Mouse (Mus musculus): ENCODE measurements around the gene Mlec. TPM values are rescaled to one million over a fixed set of nuclear protein-coding genes. Genes with fewer than 3 reads are reported as not detected.

Gene Mlec
- 36.6 and 37.5 TPM in 2 replicates for polyA plus RNA-seq (2014; fragmentation: Nextera tagmentation; extraction: Ambion mirVana)

DNA sequence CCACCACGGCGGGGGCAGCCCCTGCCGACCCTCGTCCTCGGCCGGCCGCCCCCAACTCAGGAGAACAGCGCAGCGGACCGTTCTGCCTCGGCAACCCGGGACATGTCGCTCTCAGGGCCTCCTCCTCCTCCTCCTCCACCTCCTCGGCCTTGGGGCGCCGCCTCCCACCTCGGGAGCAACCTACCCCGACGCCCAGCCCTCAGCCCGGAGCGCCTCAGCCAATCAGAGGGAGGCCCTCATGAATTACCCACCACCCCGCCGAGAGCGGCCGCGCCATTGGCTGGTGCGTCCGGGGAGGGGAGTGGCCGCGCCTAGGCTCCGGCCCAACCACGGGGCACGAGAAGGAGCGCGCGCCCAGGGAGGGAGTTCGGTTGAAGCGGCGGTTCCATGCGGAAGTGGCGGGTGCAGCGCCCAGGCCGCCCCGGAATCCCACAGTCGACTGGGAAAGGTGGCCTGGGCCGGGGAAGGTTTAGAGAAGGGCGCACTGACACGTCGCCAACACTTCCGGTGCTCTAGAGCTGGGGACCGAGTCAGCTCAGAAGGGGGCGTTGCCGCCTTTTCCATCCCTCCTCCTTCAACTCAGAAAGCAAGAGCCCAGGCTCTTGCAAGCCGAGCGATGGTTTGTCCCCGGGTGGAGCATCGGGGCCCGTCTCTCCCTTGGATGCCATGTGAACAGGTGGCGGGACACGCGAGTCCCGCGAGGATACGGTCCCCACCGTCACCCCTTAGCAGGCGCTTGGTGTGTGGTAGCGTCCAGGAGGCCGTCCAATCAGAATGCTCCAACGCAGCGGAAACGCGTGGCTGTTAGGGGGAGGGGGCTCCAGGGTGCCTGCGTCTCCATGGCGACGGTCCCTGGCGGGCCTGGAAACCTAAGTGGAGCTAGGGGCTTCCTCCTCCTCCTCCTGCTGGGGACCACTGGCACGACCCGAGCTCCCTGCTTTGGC lies at the start of gene Mlec:
Gene Mlec, minus strand, starts transcription at position 140 of the 944 bp plus-strand sequence.
- ATAC-seq (replicated peaks; ENCODE audit: insufficient number of reproducible peaks, low FRiP score, low TSS enrichment, low read depth) = peak; percentile 98
- WGBS = under 1% methylated on average over 74 of the region's 78 CpGs
- Histone ChIP-seq H3K27ac (replicated peaks; ENCODE audit: low read depth, low read length) (peak within 1 kb of the TSS; percentile 95), H3K36me3 (replicated peaks; ENCODE audit: control insufficient read depth, insufficient read depth, low read depth, low read length) (no peaks in the 10 kb centered on the region), H3K4me1 (ENCODE audit: control insufficient read depth, insufficient read depth, low read length) (peaks cover 3% of the 10 kb centered on the region), H3K9me3 (replicated peaks; ENCODE audit: control insufficient read depth, low read length) (no peaks in the 10 kb centered on the region), H3K9ac (replicated peaks; ENCODE audit: low read length) (peak within 1 kb of the TSS; percentile 89), H3K4me3 (ENCODE audit: low read depth, low read length) (peak within 1 kb of the TSS; percentile 97), H3K4me2 (ENCODE audit: low read depth, low read length) (peak within 1 kb of the TSS; percentile 79), H3K27me3 (ENCODE audit: control insufficient read depth, insufficient read depth, low read length) (no peaks in the 10 kb centered on the region)
- peak; percentile 99 for DNase-seq (ENCODE audit: low spot score)

DNA sequence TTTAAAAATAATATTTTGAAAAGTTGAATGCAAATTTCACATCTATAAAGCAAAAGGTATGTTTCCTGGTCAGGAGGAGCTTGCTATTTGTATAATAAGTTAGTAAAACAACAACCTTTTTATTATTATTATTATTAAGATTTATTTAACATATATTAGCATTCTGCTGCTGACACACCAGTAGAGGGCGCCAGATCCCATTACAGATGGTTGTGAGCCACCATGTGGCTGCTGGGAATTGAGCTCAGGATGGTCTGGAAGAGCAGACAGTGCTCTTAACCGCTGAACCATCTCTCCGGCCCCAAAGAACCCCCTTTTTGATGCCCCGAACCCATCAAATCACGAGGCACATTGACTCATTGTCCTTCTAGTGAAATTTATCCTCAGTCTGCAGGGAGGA lies 49.3 kb upstream of the Mlec start:
- no peak overlapping the region for H3K4me2 ChIP-seq (ENCODE audit: low read depth, low read length)
- 64% methylated on average over 5 of the region's 5 CpGs for WGBS
- no peaks in the 10 kb centered on the region for H3K9me3 ChIP-seq (replicated peaks; ENCODE audit: control insufficient read depth, low read length)
- no peak overlapping the region for H3K9ac ChIP-seq (replicated peaks; ENCODE audit: low read length)
- H3K4me1 ChIP-seq (ENCODE audit: control insufficient read depth, insufficient read depth, low read length) = peaks cover 3% of the 10 kb centered on the region; the same call in 1 of the 2 replicates
- no peaks in the 10 kb centered on the region for H3K36me3 ChIP-seq (replicated peaks; ENCODE audit: control insufficient read depth, insufficient read depth, low read depth, low read length)
- H3K27ac ChIP-seq (replicated peaks; ENCODE audit: low read depth, low read length) = no peak overlapping the region
- no peak overlapping the region for H3K4me3 ChIP-seq (ENCODE audit: low read depth, low read length)
- ATAC-seq (replicated peaks; ENCODE audit: insufficient number of reproducible peaks, low FRiP score, low TSS enrichment, low read depth) (no peak), DNase-seq (ENCODE audit: low spot score) (no peak)
- H3K27me3 ChIP-seq (ENCODE audit: control insufficient read depth, insufficient read depth, low read length) = no peaks in the 10 kb centered on the region

DNA sequence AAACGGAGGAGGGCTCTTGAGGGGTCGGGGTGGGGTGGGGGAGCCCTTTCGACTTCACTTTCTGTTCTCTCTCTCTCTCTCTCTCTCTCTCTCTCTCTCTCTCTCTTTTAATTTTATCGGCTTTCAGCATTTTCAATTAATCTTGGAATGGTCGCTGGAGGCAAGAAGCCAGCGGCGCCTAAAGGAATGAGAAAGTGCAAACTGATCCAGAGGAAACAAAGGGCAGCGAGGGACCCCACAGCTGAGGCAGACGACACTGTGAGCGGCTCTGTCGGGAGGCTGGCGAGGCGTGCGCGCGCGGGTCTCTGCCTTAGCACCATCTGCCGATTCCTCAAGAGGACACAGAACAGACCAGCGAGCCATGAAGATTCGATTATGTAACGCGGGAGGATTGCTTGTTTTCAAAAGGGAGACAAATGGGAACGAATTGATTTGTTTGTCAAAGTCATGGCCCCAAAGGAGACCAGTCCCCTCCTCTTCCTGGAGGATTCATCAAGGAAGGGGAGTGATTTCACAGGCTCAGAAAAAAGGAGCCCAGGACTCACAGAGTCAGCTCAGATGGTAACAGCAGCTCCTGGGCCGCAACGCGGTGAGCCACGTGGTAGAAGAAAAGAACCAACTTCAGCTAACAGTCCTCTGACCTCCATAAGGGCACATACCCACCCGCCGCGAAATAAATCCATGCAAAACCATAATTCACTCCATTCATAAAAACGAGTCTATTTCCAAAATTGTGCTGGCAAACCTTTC lies 46.8 kb upstream of the Mlec start:
- Histone ChIP-seq H3K9me3 (replicated peaks; ENCODE audit: control insufficient read depth, low read length) (no peaks in the 10 kb centered on the region), H3K9ac (replicated peaks; ENCODE audit: low read length) (peak overlapping the region; percentile 51), H3K36me3 (replicated peaks; ENCODE audit: control insufficient read depth, insufficient read depth, low read depth, low read length) (no peaks in the 10 kb centered on the region), H3K4me3 (ENCODE audit: low read depth, low read length) (peak overlapping the region; percentile 14), H3K4me1 (ENCODE audit: control insufficient read depth, insufficient read depth, low read length) (peaks cover 3% of the 10 kb centered on the region; the same call in 1 of the 2 replicates), H3K4me2 (ENCODE audit: low read depth, low read length) (peak overlapping the region; percentile 46), H3K27me3 (ENCODE audit: control insufficient read depth, insufficient read depth, low read length) (no peaks in the 10 kb centered on the region), H3K27ac (replicated peaks; ENCODE audit: low read depth, low read length) (no peak overlapping the region)
- 5% methylated on average over 31 of the region's 31 CpGs for WGBS
- ATAC-seq (replicated peaks; ENCODE audit: insufficient number of reproducible peaks, low FRiP score, low TSS enrichment, low read depth) (peak; percentile 84), DNase-seq (ENCODE audit: low spot score) (peak; percentile 71)

DNA sequence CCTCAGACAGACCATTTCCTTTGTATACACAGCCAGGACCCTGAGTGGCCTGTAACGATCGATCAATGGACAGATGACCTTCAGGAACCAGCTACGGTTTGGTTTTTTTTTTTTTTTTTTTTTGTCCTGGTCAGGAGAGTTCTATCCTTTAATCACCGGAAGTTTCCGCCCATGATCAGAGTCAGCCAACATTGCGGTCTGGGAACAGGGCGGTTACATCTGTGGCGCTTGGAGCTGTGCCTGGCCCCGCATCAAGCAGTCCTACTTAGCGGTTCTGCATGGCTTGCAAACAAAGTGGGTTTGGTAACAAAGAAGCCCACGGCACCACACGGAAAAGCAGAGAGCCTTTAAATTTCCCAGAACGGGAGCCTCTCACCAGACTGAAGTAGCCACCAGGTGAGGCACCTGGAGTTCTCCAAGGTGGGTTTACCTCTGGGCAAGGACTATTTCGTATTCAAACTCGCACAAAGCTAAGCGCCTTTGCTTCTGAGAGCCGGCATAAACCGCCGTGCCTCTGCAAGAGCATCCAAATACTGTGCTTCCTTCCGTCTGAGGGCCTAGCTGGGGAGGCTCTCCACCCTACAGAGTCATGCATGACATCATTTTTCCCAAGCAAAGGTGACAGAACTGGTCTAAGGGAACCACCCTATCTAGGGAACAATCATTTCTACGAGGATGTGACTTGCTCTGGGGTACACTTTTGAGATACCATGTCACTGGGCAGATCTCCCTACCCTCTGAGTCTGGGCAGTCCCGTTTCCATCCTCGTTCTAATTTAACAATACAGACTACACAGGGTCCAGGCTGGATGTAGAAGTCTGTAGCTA lies 46.0 kb upstream of the Mlec start:
- WGBS = 13% methylated on average over 23 of the region's 23 CpGs
- Histone ChIP-seq H3K4me2 (ENCODE audit: low read depth, low read length) (peak overlapping the region; percentile 46), H3K4me1 (ENCODE audit: control insufficient read depth, insufficient read depth, low read length) (peaks cover 3% of the 10 kb centered on the region; the same call in 1 of the 2 replicates), H3K4me3 (ENCODE audit: low read depth, low read length) (peak overlapping the region; percentile 14), H3K36me3 (replicated peaks; ENCODE audit: control insufficient read depth, insufficient read depth, low read depth, low read length) (no peaks in the 10 kb centered on the region), H3K9ac (replicated peaks; ENCODE audit: low read length) (peak overlapping the region; percentile 51), H3K27me3 (ENCODE audit: control insufficient read depth, insufficient read depth, low read length) (no peaks in the 10 kb centered on the region), H3K27ac (replicated peaks; ENCODE audit: low read depth, low read length) (no peak overlapping the region), H3K9me3 (replicated peaks; ENCODE audit: control insufficient read depth, low read length) (no peaks in the 10 kb centered on the region)
- peak; percentile 31 for DNase-seq (ENCODE audit: low spot score)
- peak; percentile 67; the same call in 1 of the 2 replicates for ATAC-seq (replicated peaks; ENCODE audit: insufficient number of reproducible peaks, low FRiP score, low TSS enrichment, low read depth)

DNA sequence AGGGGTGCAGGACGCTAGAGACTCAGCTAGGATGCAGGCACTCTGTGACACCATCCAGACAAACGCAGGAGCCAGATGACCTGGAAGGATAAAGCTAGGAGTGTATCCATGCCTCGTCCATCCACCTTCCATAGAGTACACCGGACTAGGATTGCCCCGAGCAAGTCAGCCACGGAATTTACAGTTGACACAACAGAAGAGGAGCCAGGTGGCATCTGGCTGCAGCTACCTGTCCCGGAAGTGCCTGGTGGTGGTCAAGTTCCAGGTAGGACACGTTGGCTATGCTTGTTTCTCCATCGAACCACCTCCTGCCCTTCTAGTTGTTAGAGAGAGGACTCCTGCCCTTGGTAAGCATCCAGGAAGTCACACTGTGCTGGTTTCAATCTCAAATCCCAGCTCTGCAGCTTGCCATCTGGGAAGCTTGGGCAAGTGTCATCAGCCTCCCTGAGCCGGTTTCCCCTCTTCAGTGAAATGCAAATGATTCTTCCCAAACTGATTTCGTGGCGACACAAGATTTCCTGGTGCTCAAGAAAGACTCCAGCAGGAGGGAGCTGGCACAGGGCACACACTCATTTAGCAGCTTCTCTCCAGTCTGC lies 36.7 kb upstream of the Mlec start:
- Histone ChIP-seq H3K27me3 (ENCODE audit: control insufficient read depth, insufficient read depth, low read length) (peaks cover 38% of the 10 kb centered on the region), H3K27ac (replicated peaks; ENCODE audit: low read depth, low read length) (no peak overlapping the region), H3K4me3 (ENCODE audit: low read depth, low read length) (peak overlapping the region; percentile 55), H3K4me2 (ENCODE audit: low read depth, low read length) (peak overlapping the region; percentile 100), H3K9me3 (replicated peaks; ENCODE audit: control insufficient read depth, low read length) (no peaks in the 10 kb centered on the region), H3K36me3 (replicated peaks; ENCODE audit: control insufficient read depth, insufficient read depth, low read depth, low read length) (no peaks in the 10 kb centered on the region), H3K9ac (replicated peaks; ENCODE audit: low read length) (0 out of 2 replicates have a peak overlapping the region, but pooled peaks have one; percentile 22), H3K4me1 (ENCODE audit: control insufficient read depth, insufficient read depth, low read length) (peaks cover 10% of the 10 kb centered on the region)
- 4% methylated on average over 12 of the region's 12 CpGs for WGBS
- DNase-seq (ENCODE audit: low spot score) (no peak), ATAC-seq (replicated peaks; ENCODE audit: insufficient number of reproducible peaks, low FRiP score, low TSS enrichment, low read depth) (0 out of 2 replicates have a peak, but pooled peaks have one; percentile 35)

- Histone ChIP-seq H3K27ac (replicated peaks; ENCODE audit: low read depth, low read length) (no peak within 1 kb of the TSS), H3K4me2 (ENCODE audit: low read depth, low read length) (peak within 1 kb of the TSS; percentile 100), H3K4me1 (ENCODE audit: control insufficient read depth, insufficient read depth, low read length) (peaks cover 10% of the 10 kb centered on the region), H3K4me3 (ENCODE audit: low read depth, low read length) (peak within 1 kb of the TSS; percentile 55), H3K36me3 (replicated peaks; ENCODE audit: control insufficient read depth, insufficient read depth, low read depth, low read length) (no peaks in the 10 kb centered on the region), H3K9me3 (replicated peaks; ENCODE audit: control insufficient read depth, low read length) (no peaks in the 10 kb centered on the region), H3K27me3 (ENCODE audit: control insufficient read depth, insufficient read depth, low read length) (peaks cover 41% of the 10 kb centered on the region), H3K9ac (replicated peaks; ENCODE audit: low read length) (peak within 1 kb of the TSS; percentile 47)
- DNase-seq (ENCODE audit: low spot score) = peak; percentile 84
- peak; percentile 21; the same call in 1 of the 2 replicates for ATAC-seq (replicated peaks; ENCODE audit: insufficient number of reproducible peaks, low FRiP score, low TSS enrichment, low read depth)
- WGBS = under 1% methylated on average over 80 of the region's 116 CpGs
Measured at GRCm38 (mm10) chr5:115193669-115194625, 36.0 kb upstream of the Mlec start, which contains the start of gene Cabp1. Gene Cabp1, minus strand, starts transcription at chr5:115194381.
